Mouse (Mus musculus) thymus, postnatal 36 days (tissue): Measurements from ENCODE around the gene Zfp768.
"Not testable (repeated sequence)": the region's sequence is repeated elsewhere in the genome, so short reads cannot be mapped to it uniquely, and the experiment has no call there.

ENCODE experiments used
- DNase-seq, 2 experiments: peaks; one replicate each; pipeline ENCODE4 v3.0.0; 2022; ENCODE audit warnings: mixed read lengths in 2 of 2

The Zfp768 gene

GRCm38 (mm10) chr7:127357871-127358270, 12.5 kb upstream of the Zfp768 start:
- DNase-seq = no peak

DNA sequence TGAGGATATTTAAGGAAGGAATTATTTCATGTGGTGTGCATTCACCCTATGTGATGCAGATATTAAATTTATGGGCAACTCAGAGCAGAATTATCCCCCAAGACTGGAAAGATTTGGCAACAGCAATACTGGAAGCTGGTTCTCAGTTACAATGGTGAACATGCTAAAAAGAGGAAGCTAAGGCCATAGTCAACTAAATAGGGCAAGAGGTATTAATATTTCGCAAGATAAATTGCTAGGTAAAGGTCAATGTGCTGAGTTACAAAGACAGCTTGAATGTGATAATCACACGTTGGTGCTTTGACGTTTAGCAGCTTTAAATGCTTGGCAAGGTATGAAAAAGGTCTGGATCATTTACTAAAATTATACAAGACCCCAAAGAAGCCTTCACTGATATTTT, 10.4 kb upstream of the Zfp768 start:
- DNase-seq = no peak

DNA sequence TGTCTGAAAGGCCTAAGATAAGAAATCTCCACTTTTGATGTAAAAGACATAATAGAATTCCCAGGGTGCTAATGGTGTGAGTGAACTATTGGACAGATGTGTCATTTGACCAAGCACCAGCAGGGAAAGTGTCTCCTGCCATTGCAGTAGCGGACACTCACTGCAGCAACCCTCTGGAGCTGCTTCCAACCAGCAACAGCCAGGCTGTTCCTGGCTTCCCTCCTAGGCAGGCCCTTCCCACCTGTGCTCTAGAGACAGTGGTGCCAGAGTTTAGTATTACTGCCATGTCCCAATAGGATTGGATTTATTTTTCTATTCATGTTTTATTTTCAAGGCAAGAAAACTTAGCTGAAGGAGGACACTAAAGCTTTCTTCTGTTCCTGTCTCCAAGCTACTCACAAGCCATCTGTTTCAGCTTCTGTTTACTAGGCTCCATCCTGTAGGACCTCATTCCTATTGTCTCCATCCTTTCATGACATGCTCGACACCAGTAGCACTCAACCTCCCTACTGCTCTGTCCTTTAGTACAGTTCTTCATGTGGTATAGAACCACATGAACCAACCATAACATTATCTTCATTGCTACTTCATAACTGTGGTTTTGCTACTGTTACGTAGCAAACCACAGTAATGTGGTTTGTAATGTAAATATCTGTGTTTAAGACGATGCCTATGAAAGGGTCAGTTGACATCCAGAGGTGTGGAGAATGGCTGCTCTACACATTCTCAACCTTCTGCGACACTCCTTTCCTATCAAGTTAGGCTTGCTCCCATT, 6.0 kb upstream of the Zfp768 start:
- DNase-seq = no peak

GRCm38 (mm10) chr7:127346676-127347075, 1.3 kb upstream of the Zfp768 start:
- DNase-seq = no peak

GRCm38 (mm10) chr7:127345092-127345491, 297 bp downstream of the Zfp768 start:
- DNase-seq = peak; percentile 8 to 38

DNA sequence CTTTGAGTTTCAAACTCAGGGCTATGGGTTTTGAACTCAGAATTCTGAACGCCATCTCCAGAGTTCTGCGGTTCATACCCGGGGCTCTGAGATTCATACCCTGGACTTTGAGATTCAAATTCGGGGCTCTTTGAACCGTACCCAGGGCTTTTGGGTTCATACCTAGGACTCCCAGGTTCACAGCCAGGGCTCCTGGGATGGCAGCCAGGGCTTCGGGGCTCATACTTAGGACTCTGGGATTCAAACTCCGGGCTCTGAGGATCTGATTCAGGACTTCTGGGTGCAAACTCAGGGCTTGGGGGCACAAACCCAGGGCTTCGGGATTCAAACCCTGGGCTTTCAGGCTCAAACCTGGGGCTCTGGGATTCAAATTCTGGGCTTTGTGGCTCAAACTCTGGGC, 1.0 kb downstream of the Zfp768 start:
- DNase-seq = no peak

- DNase-seq = no peak
Measured at GRCm38 (mm10) chr7:127343351-127344019, 1.9 kb downstream of the Zfp768 start.

GRCm38 (mm10) chr7:127342888-127343287, 2.5 kb downstream of the Zfp768 start:
- no peak for DNase-seq

DNA sequence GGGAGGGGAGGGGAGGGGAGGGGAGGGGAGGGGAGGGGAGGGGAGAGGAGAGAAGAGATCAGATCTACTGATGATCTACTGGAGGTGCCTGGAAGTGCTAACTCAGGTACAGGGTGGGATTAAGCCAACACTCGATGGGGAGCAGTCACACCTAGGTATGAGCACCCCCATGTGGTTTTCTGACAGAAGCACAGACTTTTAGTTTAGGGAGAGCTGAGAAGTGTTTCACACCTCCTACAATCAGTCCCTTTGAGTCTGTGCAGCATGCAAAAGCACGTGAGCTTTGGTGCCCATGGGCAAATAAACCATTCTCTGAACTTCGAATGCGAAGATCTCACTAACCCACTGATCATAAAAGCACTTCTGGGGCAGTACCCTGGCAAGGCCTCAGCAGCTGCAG, 3.1 kb downstream of the Zfp768 start:
- DNase-seq = peak; percentile 19 to 34

- DNase-seq = not testable (repeated sequence)
Measured at GRCm38 (mm10) chr7:127341861-127342260, 3.5 kb downstream of the Zfp768 start.

- no peak for DNase-seq
Measured at GRCm38 (mm10) chr7:127341356-127341755, 4.0 kb downstream of the Zfp768 start.

DNA sequence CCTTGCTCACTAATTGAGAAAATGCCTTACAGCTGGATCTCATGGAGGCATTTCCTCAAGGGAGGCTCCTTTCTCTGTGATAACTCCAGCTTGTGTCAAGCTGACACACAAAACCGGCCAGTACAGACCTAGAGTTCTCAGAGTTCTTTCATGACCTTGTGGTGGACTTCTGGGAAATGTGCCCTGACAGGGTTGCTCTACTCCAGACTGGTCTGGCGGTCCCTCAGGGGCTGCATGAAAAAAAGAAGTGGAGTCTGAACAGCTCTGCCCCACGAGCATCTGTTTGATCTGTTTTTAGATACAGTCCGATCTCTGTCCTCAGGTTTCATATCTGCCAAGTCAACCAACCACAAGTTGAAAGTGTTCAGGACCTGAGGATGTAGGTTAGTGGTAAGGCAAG, 7.8 kb downstream of the Zfp768 start:
- DNase-seq = no peak

DNA sequence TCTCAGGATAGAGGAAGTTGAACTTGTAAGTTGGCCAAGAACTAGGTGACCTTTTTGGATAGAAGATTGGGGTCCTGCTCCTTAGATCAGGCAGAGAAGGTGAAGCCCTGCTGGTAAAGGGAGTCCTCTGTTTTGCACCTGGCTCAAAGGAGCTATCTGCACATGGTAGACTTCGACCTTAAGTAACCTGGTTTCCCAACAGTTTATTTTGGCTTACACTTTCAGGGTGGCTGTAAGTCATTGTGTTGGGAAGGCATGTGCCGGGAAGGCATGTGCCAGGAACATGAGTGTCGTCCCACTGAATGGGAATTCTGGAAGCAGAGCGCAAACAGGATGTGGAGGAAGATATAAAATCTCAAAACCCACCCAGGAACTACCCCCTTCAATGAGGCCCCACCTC, 9.8 kb downstream of the Zfp768 start:
- no peak for DNase-seq

DNA sequence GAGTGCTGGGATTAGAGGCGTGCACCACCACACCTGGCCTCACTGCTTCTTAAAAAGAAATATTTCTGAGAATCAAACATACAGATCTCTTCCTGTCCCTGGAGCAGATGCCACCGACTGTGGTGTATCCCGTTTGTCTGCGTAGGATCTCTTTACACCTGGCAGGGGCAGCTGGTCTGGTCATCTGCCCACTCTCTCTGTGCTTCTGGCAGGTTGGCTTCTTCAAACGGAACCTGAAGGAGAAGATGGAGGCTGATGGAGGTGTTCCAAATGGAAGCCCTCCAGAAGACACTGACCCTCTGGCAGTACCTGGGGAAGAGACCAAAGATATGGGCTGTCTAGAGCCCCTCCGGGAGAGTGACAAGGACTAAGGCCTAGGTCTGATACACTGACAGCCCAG, 12.1 kb downstream of the Zfp768 start:
- DNase-seq = no peak

- DNase-seq = no peak
Measured at GRCm38 (mm10) chr7:127326685-127327084, 18.7 kb downstream of the Zfp768 start.

- no peak for DNase-seq
Measured at GRCm38 (mm10) chr7:127325550-127325949, 19.8 kb downstream of the Zfp768 start.

GRCm38 (mm10) chr7:127324944-127325343, 20.4 kb downstream of the Zfp768 start:
- DNase-seq = no peak

- no peak for DNase-seq
Measured at GRCm38 (mm10) chr7:127322085-127322484, 23.3 kb downstream of the Zfp768 start.

GRCm38 (mm10) chr7:127321106-127321505, 24.3 kb downstream of the Zfp768 start:
- DNase-seq = no peak

DNA sequence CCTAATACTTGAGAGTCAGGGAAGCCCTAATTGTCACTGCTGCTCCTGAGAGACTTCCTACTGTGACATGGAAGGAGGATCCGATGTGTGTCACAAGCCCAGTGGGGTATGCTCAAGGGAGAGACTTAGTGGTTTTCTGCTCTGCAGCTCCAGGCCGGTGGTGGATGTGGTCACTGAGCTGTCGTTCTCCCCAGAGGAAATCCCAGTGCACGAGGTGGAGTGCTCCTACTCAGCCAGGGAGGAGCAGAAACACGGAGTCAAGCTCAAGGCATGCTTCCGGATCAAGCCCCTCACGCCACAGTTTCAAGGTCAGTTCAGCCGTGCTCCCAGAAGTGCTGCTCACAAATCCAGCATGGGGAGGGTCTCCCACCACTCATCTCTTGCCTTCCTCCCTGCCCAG, 31.5 kb downstream of the Zfp768 start:
- no peak for DNase-seq

DNA sequence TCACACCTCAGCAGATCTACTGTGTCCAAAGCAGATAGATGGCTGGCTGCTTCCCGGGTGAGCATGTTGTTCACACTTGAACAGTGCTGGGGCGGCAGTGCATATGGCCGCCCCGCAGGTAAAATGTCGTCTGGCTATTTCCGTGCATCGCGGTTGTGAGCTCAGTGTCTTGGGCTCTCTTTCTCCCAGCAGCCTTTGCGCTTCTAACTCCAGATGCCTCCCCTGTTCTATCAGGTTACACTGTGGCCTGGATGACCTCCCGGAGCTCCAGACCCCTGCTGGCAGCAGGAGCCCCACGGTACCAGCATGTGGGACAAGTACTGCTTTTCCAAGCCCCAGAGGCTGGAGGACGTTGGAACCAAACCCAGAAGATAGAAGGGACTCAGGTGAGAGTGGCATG, 35.4 kb downstream of the Zfp768 start:
- no peak for DNase-seq

DNA sequence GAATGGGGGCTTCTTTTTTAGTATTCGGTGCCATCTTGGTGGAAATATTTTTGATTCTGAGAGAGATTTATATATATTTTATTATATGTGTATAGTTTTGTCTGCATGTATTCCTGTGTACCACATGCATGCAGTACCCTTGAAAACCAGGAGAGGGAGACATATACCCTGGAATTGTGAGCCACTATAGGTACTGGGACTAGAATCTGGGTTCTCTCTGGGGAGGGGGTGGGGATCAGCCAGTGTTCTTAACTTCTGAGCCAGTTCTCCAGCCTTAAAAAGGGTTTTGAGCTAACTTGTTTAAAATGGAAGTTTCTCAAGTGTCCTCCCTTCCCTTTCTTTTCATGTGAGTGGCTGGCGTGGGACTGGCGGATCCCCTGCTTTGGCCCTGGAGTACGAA, 36.5 kb downstream of the Zfp768 start:
- no peak for DNase-seq

DNA sequence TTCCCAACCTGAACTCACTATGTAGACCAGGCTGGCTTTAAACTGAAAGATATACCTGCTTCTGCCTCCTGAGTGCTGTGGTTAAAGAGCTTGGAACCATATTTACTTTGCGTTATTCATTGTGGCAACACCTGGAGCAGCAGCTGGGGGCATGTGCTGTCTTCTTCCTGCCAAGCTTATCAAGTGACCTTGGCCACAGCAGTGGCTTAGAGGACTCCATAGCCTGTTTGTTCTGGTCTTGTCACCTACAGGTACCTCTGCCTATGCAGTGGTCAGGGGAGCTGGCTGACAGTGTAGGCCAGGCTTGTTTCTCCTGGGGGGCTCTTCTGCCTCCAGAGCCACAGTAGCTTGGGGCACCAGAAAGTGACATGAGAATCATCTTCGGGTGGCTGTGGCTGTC, 37.0 kb downstream of the Zfp768 start:
- DNase-seq = peak; percentile 26 to 39

GRCm38 (mm10) chr7:127297586-127298193, 47.7 kb downstream of the Zfp768 start:
- DNase-seq = no peak
